Mouse (Mus musculus): ENCODE measurements at regions not wholly inside any gene's neighbourhood (a gene's known extent, or its start where the extent isn't known, plus 50 kb on each side); places are given as distances from the start of the nearest gene placed in this dataset.

- TF ChIP-seq CTCF (IDR thresholded peaks at IDR 0.05; ENCODE audit: control insufficient read depth, insufficient read depth, insufficient read length) (no peak), USF1 (IDR thresholded peaks at IDR 0.05; ENCODE audit: low read depth) (no peak), MAX (IDR thresholded peaks at IDR 0.05) (no peak), CEBPB (IDR thresholded peaks at IDR 0.05; ENCODE audit: low read depth) (no peak), MYOG (IDR thresholded peaks at IDR 0.05; ENCODE audit: control insufficient read depth, extremely low read depth, insufficient read length) (no peak)
These were observed 93.5 kb upstream of the Noct start for GRCm38 (mm10) chr3:51130709-51131108.
